Mouse (Mus musculus) olfactory bulb, adult 2 months (tissue): Measurements from ENCODE around the gene Bnc2.

Experiments
- CTCF ChIP-seq: fragments of 200-500 bp; IDR thresholded peaks from 2 replicates; pipeline ENCODE4 v1.5.1; 2012; ENCODE audit warnings: low read depth, mild to moderate bottlenecking, low read length, moderate library complexity; ENCODE audit not compliant: insufficient read depth
- POLR2A ChIP-seq: fragments of 200-500 bp; IDR thresholded peaks from 2 replicates; pipeline ENCODE4 v1.6.1; 2012; ENCODE audit warnings: mild to moderate bottlenecking, low read depth, low read length, moderate library complexity; ENCODE audit not compliant: insufficient read depth

GRCm38 (mm10) chr4:84528886-84529789 is 145.9 kb downstream of the Bnc2 start:
- TF ChIP-seq POLR2A (no peak), CTCF (no peak)
